Mouse (Mus musculus) heart, adult 10 weeks (tissue): ENCODE measurements around the gene Trdn. TPM values are rescaled to one million over a fixed set of nuclear protein-coding genes. Genes with fewer than 3 reads are reported as not detected.

Source experiments
- polyA plus RNA-seq: library from polyadenylated mRNA; stranded (reverse); fragments of 350-450 nt; fragmentation: Illumina TruSeq; extraction: RNeasy Lipid Tissue Mini Kit (QIAGEN cat#74804); gene quantifications from one replicate; pipeline ENCODE4 v1.2.3, GENCODE M21; 2014; ENCODE audit warnings: low read depth, low replicate concordance

The Trdn gene
- 487 TPM for polyA plus RNA-seq

DNA sequence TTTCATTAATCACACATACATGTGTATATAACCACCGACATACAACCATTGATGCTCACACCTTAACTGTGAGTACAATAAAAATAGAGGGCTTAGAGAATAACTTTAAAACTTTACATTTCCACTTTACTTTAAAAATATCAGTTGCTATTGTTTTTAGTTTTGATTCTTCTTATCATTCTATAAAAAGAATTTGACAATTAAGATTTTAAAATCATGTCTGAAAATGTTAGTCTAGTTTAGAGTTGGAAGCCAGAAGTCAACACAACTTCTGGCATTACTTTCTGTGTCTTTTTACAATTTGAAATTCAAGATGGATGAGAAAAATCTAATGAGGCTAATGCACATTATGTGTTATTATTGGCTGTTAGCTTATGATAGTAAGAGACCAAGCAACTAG lies at the start of gene Trdn:
TSS of gene Trdn (plus strand) at position 301 of the 400 bp plus-strand sequence.

Other genes starting within 250 kb of the Trdn start
- gene Nkain2, start 190.1 kb upstream of the Trdn start, polyA plus RNA-seq = not detected